Mouse (Mus musculus): Measurements from ENCODE around the gene Fam229b. TPM values are rescaled to one million over a fixed set of nuclear protein-coding genes. Genes with fewer than 3 reads are reported as not detected.

The Fam229b gene
- polyA plus RNA-seq, 1 experiment = 2.9 TPM

- Histone ChIP-seq H3K4me1 (ENCODE audit: control insufficient read depth, insufficient read depth, low read length) (peaks cover 12% of the 10 kb centered on the region), H3K27ac (ENCODE audit: insufficient read depth, low read depth, low read length) (no peak overlapping the region), H3K4me3 (ENCODE audit: insufficient read depth, low read length) (no peak overlapping the region)
- TF ChIP-seq CTCF (IDR thresholded peaks at IDR 0.05; ENCODE audit: low read depth, low read length) (no peak), POLR2A (IDR thresholded peaks at IDR 0.05; ENCODE audit: borderline replicate concordance, low read depth, low read length) (no peak)
These were observed 33.9 kb upstream of the Fam229b start for GRCm38 (mm10) chr10:39167611-39168010.

- no peak overlapping the region for H3K27ac ChIP-seq (ENCODE audit: insufficient read depth, low read depth, low read length)
- H3K4me3 ChIP-seq (ENCODE audit: insufficient read depth, low read length) = no peak overlapping the region
- TF ChIP-seq CTCF (IDR thresholded peaks at IDR 0.05; ENCODE audit: low read depth, low read length) (no peak), POLR2A (IDR thresholded peaks at IDR 0.05; ENCODE audit: borderline replicate concordance, low read depth, low read length) (no peak)
- H3K4me1 ChIP-seq (ENCODE audit: control insufficient read depth, insufficient read depth, low read length) = peaks cover 10% of the 10 kb centered on the region
These were observed 32.0 kb upstream of the Fam229b start for GRCm38 (mm10) chr10:39165632-39166115.

GRCm38 (mm10) chr10:39163694-39164093 is 30.0 kb upstream of the Fam229b start, which contains the start of gene Ccn6:
Ccn6 (minus strand) TSS chr10:39163794.
- H3K4me1 ChIP-seq (ENCODE audit: control insufficient read depth, insufficient read depth, low read length) = peaks cover 8% of the 10 kb centered on the region
- H3K27ac ChIP-seq (ENCODE audit: insufficient read depth, low read depth, low read length) = no peak within 1 kb of the TSS
- no peak within 1 kb of the TSS for H3K4me3 ChIP-seq (ENCODE audit: insufficient read depth, low read length)
- no peak for TF ChIP-seq POLR2A (IDR thresholded peaks at IDR 0.05; ENCODE audit: borderline replicate concordance, low read depth, low read length)

GRCm38 (mm10) chr10:39162666-39163484 is 29.2 kb upstream of the Fam229b start:
- H3K4me1 ChIP-seq (ENCODE audit: control insufficient read depth, insufficient read depth, low read length) = peaks cover 8% of the 10 kb centered on the region
- H3K4me3 ChIP-seq (ENCODE audit: insufficient read depth, low read length) = no peak overlapping the region
- no peak for TF ChIP-seq POLR2A (IDR thresholded peaks at IDR 0.05; ENCODE audit: borderline replicate concordance, low read depth, low read length)
- no peak for TF ChIP-seq CTCF (IDR thresholded peaks at IDR 0.05; ENCODE audit: low read depth, low read length)
- H3K27ac ChIP-seq (ENCODE audit: insufficient read depth, low read depth, low read length) = no peak overlapping the region

GRCm38 (mm10) chr10:39161406-39161805 is 27.7 kb upstream of the Fam229b start:
- no peak overlapping the region for H3K27ac ChIP-seq (ENCODE audit: insufficient read depth, low read depth, low read length)
- no peak overlapping the region for H3K4me3 ChIP-seq (ENCODE audit: insufficient read depth, low read length)
- peaks cover 7% of the 10 kb centered on the region for H3K4me1 ChIP-seq (ENCODE audit: control insufficient read depth, insufficient read depth, low read length)
- no peak for TF ChIP-seq POLR2A (IDR thresholded peaks at IDR 0.05; ENCODE audit: borderline replicate concordance, low read depth, low read length)
- TF ChIP-seq CTCF (IDR thresholded peaks at IDR 0.05; ENCODE audit: low read depth, low read length) = no peak

GRCm38 (mm10) chr10:39158306-39158705 is 24.6 kb upstream of the Fam229b start:
- Histone ChIP-seq H3K4me1 (ENCODE audit: control insufficient read depth, insufficient read depth, low read length) (peaks cover 3% of the 10 kb centered on the region; the same call in 1 of the 2 replicates), H3K4me3 (ENCODE audit: insufficient read depth, low read length) (no peak overlapping the region), H3K27ac (ENCODE audit: insufficient read depth, low read depth, low read length) (no peak overlapping the region)
- no peak for TF ChIP-seq CTCF (IDR thresholded peaks at IDR 0.05; ENCODE audit: low read depth, low read length)
- TF ChIP-seq POLR2A (IDR thresholded peaks at IDR 0.05; ENCODE audit: borderline replicate concordance, low read depth, low read length) = no peak

GRCm38 (mm10) chr10:39157321-39157720 is 23.6 kb upstream of the Fam229b start:
- Histone ChIP-seq H3K4me3 (ENCODE audit: insufficient read depth, low read length) (no peak overlapping the region), H3K27ac (ENCODE audit: insufficient read depth, low read depth, low read length) (no peak overlapping the region), H3K4me1 (ENCODE audit: control insufficient read depth, insufficient read depth, low read length) (peaks cover 3% of the 10 kb centered on the region; the same call in 1 of the 2 replicates)
- TF ChIP-seq CTCF (IDR thresholded peaks at IDR 0.05; ENCODE audit: low read depth, low read length) = no peak
- no peak for TF ChIP-seq POLR2A (IDR thresholded peaks at IDR 0.05; ENCODE audit: borderline replicate concordance, low read depth, low read length)

- peaks cover 3% of the 10 kb centered on the region; the same call in 1 of the 2 replicates for H3K4me1 ChIP-seq (ENCODE audit: control insufficient read depth, insufficient read depth, low read length)
- H3K4me3 ChIP-seq (ENCODE audit: insufficient read depth, low read length) = no peak overlapping the region
- TF ChIP-seq CTCF (IDR thresholded peaks at IDR 0.05; ENCODE audit: low read depth, low read length) (no peak), POLR2A (IDR thresholded peaks at IDR 0.05; ENCODE audit: borderline replicate concordance, low read depth, low read length) (no peak)
- H3K27ac ChIP-seq (ENCODE audit: insufficient read depth, low read depth, low read length) = no peak overlapping the region
These were observed 23.0 kb upstream of the Fam229b start for GRCm38 (mm10) chr10:39156719-39157118.

GRCm38 (mm10) chr10:39142216-39142615 is 8.5 kb upstream of the Fam229b start:
- Histone ChIP-seq H3K27ac (ENCODE audit: insufficient read depth, low read depth, low read length) (no peak overlapping the region), H3K4me1 (ENCODE audit: control insufficient read depth, insufficient read depth, low read length) (no peaks in the 10 kb centered on the region), H3K4me3 (ENCODE audit: insufficient read depth, low read length) (no peak overlapping the region)
- TF ChIP-seq CTCF (IDR thresholded peaks at IDR 0.05; ENCODE audit: low read depth, low read length) (no peak), POLR2A (IDR thresholded peaks at IDR 0.05; ENCODE audit: borderline replicate concordance, low read depth, low read length) (no peak)

GRCm38 (mm10) chr10:39141401-39141800 is 7.7 kb upstream of the Fam229b start:
- no peaks in the 10 kb centered on the region for H3K4me1 ChIP-seq (ENCODE audit: control insufficient read depth, insufficient read depth, low read length)
- H3K27ac ChIP-seq (ENCODE audit: insufficient read depth, low read depth, low read length) = no peak overlapping the region
- H3K4me3 ChIP-seq (ENCODE audit: insufficient read depth, low read length) = no peak overlapping the region

More at GRCm38 (mm10) chr10:39141401-39141800, 7.7 kb upstream of the Fam229b start:
- TF ChIP-seq POLR2A (IDR thresholded peaks at IDR 0.05; ENCODE audit: borderline replicate concordance, low read depth, low read length) (no peak), CTCF (IDR thresholded peaks at IDR 0.05; ENCODE audit: low read depth, low read length) (no peak)
